Mouse (Mus musculus) kidney, postnatal 0 days (tissue): Measurements from ENCODE around the gene Slc6a13. TPM values are rescaled to one million over a fixed set of nuclear protein-coding genes. Genes with fewer than 3 reads are reported as not detected.

Experiments
- ATAC-seq: fragments of 200-750 bp; cut with Nextera tagmentation; replicated peaks from 2 replicates; pipeline ENCODE4 v1.8.0; 2017; ENCODE audit warnings: low read depth, moderate number of reproducible peaks, moderate TSS enrichment, moderate library complexity; ENCODE audit not compliant: low FRiP score
- DNase-seq: peaks from one replicate; pipeline ENCODE4 v3.0.0-alpha.2; 2016; ENCODE audit warnings: low spot score
- H3K27ac ChIP-seq: fragments of 300-500 bp; sonication (generic); 2 replicates; pipeline ENCODE4 v1.5.1; 2014; ENCODE audit warnings: mild to moderate bottlenecking
- H3K27me3 ChIP-seq: fragments of 300-500 bp; sonication (generic); 2 replicates; pipeline ENCODE4 v1.6.1; 2014; ENCODE audit warnings: low read length, mixed read lengths; ENCODE audit not compliant: insufficient read depth
- H3K36me3 ChIP-seq: fragments of 300-500 bp; sonication (generic); 2 replicates; pipeline ENCODE4 v1.6.1; 2014; ENCODE audit warnings: low read length, mixed read lengths; ENCODE audit not compliant: insufficient read depth
- H3K4me1 ChIP-seq: fragments of 300-500 bp; sonication (generic); replicated peaks from 2 replicates; pipeline ENCODE4 v1.6.1; 2014; ENCODE audit warnings: antibody characterized with exemption, low read length, mixed read lengths; ENCODE audit not compliant: insufficient read depth
- H3K4me2 ChIP-seq: fragments of 300-500 bp; sonication (generic); 2 replicates; pipeline ENCODE4 v1.6.1; 2014; ENCODE audit warnings: mild to moderate bottlenecking, low read length, moderate library complexity, mixed read lengths
- H3K4me3 ChIP-seq: fragments of 300-500 bp; sonication (generic); replicated peaks from 2 replicates; pipeline ENCODE4 v1.5.1; 2014; ENCODE audit warnings: low read depth, low read length
- H3K9ac ChIP-seq: fragments of 300-500 bp; sonication (generic); 2 replicates; pipeline ENCODE4 v1.6.1; 2014; ENCODE audit warnings: low read depth, low read length
- H3K9me3 ChIP-seq: fragments of 300-500 bp; sonication (generic); replicated peaks from 2 replicates; pipeline ENCODE4 v1.6.1; 2016; ENCODE audit warnings: low read length, inconsistent platforms, mixed read lengths
- CTCF ChIP-seq: IDR thresholded peaks from 2 replicates; pipeline ENCODE4 v1.5.1; 2016; ENCODE audit warnings: antibody characterized with exemption, low read depth, mild to moderate bottlenecking, moderate library complexity
- WGBS: fragments of 180-500 bp; shearing (Covaris S2); extraction: QIAGEN DNeasy Blood & Tissue Kit; methylation state at CpG from one replicate; pipeline ENCODE4 v1.1.7; 2014; 5-methylcytosine and 5-hydroxymethylcytosine counted together
- polyA plus RNA-seq: library from polyadenylated mRNA; unstranded; fragments of >200 nt; fragmentation: Nextera tagmentation; extraction: Ambion mirVana; gene quantifications from 2 replicates; pipeline ENCODE4 v1.2.1, GENCODE M21; 2015

The Slc6a13 gene
- 43.8 and 47.6 TPM in 2 replicates for polyA plus RNA-seq

DNA sequence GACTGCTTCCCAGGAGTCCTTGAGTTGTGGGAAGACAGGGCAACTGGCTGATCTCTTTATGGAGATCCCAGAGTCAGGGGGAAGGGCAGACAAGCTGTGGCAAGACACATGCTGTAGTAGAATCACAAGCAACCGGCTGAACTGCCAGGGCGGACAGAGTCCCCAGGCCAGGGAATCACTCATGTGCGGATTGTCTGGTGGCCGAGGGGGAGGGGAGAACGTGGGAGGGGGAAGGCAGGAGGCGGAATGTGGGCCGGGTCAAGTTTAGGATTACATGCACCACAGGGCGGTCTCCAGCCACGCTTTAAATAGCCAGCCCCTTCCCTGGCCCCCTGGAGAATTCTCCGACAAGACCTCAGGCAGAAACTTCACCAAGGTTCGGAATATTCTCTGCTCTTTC, at the start of gene Slc6a13:
Gene Slc6a13 (plus strand): TSS at position 274 of the 400 bp plus-strand sequence.
- 0 out of 2 replicates have a peak within 1 kb of the TSS, but pooled peaks have one; percentile 23 for H3K9ac ChIP-seq
- peak within 1 kb of the TSS; percentile 75 for H3K27ac ChIP-seq
- H3K4me2 ChIP-seq = peak within 1 kb of the TSS; percentile 42
- H3K4me3 ChIP-seq = 0 out of 2 replicates have a peak within 1 kb of the TSS, but pooled peaks have one; percentile 9
- H3K9me3 ChIP-seq = no peaks in the 10 kb centered on the region
- DNase-seq (peak; percentile 85), ATAC-seq (peak; percentile 85)
- TF ChIP-seq CTCF = no peak
- H3K36me3 ChIP-seq = no peaks in the 10 kb centered on the region
- 2% methylated on average over 11 of the region's 11 CpGs for WGBS
- H3K27me3 ChIP-seq = no peaks in the 10 kb centered on the region
- H3K4me1 ChIP-seq = peaks cover 7% of the 10 kb centered on the region; the same call in 1 of the 2 replicates

DNA sequence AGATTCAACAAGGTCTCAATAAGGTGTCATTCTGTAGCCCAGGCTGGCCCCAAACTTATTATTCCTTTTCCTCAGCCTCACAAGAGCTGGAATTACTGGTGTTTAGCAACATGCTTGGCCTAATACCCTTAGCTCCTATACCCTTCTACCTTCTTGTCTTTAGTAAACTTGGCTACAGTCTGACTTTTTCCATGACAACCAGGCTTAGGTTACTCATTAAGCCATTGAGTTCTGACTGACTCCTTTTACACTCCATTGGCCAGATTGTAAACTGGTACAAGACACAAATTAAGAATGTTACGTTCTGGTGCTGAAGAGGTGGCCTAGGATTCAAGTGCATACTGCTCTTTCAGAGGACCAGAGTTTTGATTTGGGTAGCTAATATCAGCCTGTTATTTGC, 49.6 kb upstream of the Slc6a13 start:
- Histone ChIP-seq H3K4me3 (no peak overlapping the region), H3K4me2 (no peak overlapping the region), H3K9ac (no peak overlapping the region), H3K4me1 (no peaks in the 10 kb centered on the region), H3K9me3 (no peaks in the 10 kb centered on the region), H3K27me3 (no peaks in the 10 kb centered on the region), H3K36me3 (0 out of 2 replicates have a peak, but pooled peaks cover 3% of the 10 kb centered on the region), H3K27ac (no peak overlapping the region)
- WGBS = 56% methylated on average over 1 of the region's 1 CpGs
- TF ChIP-seq CTCF = no peak
- DNase-seq = peak; percentile 38
- ATAC-seq = no peak

DNA sequence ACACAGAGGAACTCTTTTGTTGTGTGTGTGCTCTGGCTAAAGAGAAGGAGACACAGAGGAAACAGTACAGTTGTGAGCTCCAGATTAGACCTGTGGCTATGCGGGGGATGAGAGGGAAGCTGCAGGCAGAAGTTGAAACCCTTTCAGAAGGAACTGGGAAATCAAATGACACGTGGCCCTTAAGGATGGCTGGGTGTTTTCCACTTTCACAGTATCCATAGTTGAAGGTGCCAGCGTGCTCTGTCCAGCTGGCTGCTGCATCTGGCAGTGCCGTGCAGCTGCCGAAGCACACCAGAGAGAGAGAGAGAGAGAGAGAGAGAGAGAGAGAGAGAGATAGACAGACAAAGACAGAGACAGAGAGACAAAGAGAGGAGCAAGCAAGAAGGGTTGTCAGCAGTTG, 48.8 kb upstream of the Slc6a13 start:
- no peak for TF ChIP-seq CTCF
- no peak for DNase-seq
- no peak overlapping the region for H3K4me2 ChIP-seq
- WGBS = 81% methylated on average over 5 of the region's 5 CpGs
- no peak overlapping the region for H3K9ac ChIP-seq
- H3K27me3 ChIP-seq = no peaks in the 10 kb centered on the region
- no peaks in the 10 kb centered on the region for H3K9me3 ChIP-seq
- no peaks in the 10 kb centered on the region for H3K4me1 ChIP-seq
- no peak overlapping the region for H3K4me3 ChIP-seq
- 0 out of 2 replicates have a peak, but pooled peaks cover 3% of the 10 kb centered on the region for H3K36me3 ChIP-seq
- no peak overlapping the region for H3K27ac ChIP-seq
- ATAC-seq = no peak

DNA sequence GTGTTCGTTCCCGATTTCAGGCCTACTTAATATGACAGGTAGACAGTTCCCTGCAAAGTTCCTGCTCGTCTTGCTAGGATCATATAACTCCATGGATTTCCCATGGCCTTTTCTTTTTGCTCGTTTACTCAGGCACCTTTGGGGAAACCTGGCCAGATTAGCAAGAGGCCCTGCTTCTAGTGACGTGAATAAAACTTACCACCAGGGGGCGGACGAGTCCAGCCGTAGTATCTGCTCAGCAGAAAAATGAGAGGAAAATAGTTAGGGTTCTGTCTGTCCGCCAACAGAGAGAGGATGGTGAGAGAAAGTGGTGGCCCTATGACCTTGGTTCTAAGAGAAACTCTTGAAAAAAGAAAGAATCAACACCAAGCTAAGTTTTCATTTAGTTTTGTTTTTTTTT, 39.5 kb upstream of the Slc6a13 start:
- ATAC-seq (no peak), DNase-seq (peak; percentile 77)
- peaks cover 3% of the 10 kb centered on the region; the same call in 1 of the 2 replicates for H3K9me3 ChIP-seq
- 30% methylated on average over 9 of the region's 9 CpGs for WGBS
- no peak overlapping the region for H3K9ac ChIP-seq
- H3K4me2 ChIP-seq = no peak overlapping the region
- no peak overlapping the region for H3K4me3 ChIP-seq
- 0 out of 2 replicates have a peak, but pooled peaks cover 4% of the 10 kb centered on the region for H3K36me3 ChIP-seq
- peak; percentile 82 for TF ChIP-seq CTCF
- H3K4me1 ChIP-seq = no peaks in the 10 kb centered on the region
- no peak overlapping the region for H3K27ac ChIP-seq
- no peaks in the 10 kb centered on the region for H3K27me3 ChIP-seq

DNA sequence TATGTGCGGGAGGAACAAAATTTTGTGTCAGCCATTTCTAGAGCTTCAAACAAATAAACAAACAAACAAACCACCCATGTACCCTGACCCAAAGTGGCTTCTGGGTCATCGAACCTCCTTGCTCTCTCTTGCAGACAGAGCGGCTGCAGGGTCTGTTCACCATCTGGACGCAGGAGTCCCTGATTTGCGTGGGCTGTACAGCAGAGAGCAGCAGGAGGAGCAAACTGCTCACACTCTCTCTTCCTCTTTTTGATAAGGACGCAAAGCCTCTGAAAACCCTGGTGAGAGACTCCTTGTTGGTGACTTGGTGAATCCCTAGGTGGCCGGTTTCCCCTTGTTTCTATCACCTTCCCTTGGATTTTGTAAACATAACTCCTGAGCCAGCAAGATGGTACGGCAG, 38.8 kb upstream of the Slc6a13 start:
- peaks cover 3% of the 10 kb centered on the region; the same call in 1 of the 2 replicates for H3K9me3 ChIP-seq
- H3K27me3 ChIP-seq = no peaks in the 10 kb centered on the region
- DNase-seq (no peak), ATAC-seq (no peak)
- no peaks in the 10 kb centered on the region for H3K4me1 ChIP-seq
- 0 out of 2 replicates have a peak, but pooled peaks cover 7% of the 10 kb centered on the region for H3K36me3 ChIP-seq
- H3K4me3 ChIP-seq = no peak overlapping the region
- TF ChIP-seq CTCF = no peak
- WGBS = 79% methylated on average over 8 of the region's 8 CpGs
- H3K4me2 ChIP-seq = no peak overlapping the region
- no peak overlapping the region for H3K9ac ChIP-seq
- H3K27ac ChIP-seq = no peak overlapping the region

DNA sequence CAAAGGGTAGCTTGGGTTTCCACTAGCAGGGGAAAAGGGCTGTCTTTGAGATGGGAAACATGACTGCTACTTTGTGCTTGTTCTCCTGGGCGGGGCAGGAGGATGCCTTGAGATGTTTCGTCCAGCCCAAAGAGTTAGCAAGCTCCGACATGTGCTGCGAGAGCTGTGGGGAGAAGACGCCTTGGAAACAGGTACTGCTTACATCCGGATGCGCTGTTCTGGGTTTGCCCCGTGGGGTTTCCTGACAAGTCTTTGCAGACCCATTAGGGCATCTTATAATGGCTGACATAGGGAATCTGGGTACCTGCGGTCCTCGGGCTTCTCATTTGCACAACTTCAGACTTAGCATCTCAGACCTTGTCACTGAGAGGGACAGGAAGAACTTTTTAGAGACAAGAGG, 38.0 kb upstream of the Slc6a13 start:
- DNase-seq = no peak
- 91% methylated on average over 10 of the region's 10 CpGs for WGBS

DNA sequence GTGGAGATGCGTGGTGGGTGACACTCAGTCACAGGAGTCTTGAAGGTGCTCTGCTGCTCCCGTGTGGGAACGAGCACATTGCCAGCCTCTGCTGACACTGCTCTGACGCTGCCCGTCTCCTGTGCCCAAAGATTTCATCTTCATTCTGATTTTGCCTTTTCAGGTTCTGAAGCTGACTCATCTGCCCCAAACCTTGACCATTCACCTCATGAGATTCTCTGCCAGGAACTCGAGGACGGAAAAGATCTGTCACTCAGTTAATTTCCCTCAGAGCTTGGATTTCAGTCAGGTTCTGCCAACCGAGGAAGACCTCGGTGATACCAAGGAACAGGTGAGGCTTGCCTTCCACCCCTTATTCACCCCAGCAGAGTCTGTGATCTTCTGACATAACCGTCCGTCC, 37.5 kb upstream of the Slc6a13 start:
- Histone ChIP-seq H3K36me3 (0 out of 2 replicates have a peak, but pooled peaks cover 8% of the 10 kb centered on the region), H3K27me3 (no peaks in the 10 kb centered on the region), H3K4me2 (no peak overlapping the region), H3K27ac (no peak overlapping the region), H3K9ac (no peak overlapping the region), H3K4me1 (no peaks in the 10 kb centered on the region), H3K4me3 (no peak overlapping the region), H3K9me3 (peaks cover 3% of the 10 kb centered on the region; the same call in 1 of the 2 replicates)
- DNase-seq = no peak
- TF ChIP-seq CTCF = no peak
- no peak for ATAC-seq
- 84% methylated on average over 11 of the region's 11 CpGs for WGBS

More for the DNA sequence above, 38.0 kb upstream of the Slc6a13 start:
- no peak for ATAC-seq
- TF ChIP-seq CTCF = no peak
- H3K36me3 ChIP-seq = 0 out of 2 replicates have a peak, but pooled peaks cover 8% of the 10 kb centered on the region
- H3K9me3 ChIP-seq = peaks cover 3% of the 10 kb centered on the region; the same call in 1 of the 2 replicates
- H3K4me1 ChIP-seq = no peaks in the 10 kb centered on the region
- H3K4me3 ChIP-seq = no peak overlapping the region
- no peak overlapping the region for H3K9ac ChIP-seq
- no peak overlapping the region for H3K4me2 ChIP-seq
- H3K27ac ChIP-seq = no peak overlapping the region
- H3K27me3 ChIP-seq = no peaks in the 10 kb centered on the region
